Mouse (Mus musculus) midbrain, embryonic 11.5 days (tissue): ENCODE results near the gene Slc26a5. TPM values are rescaled to one million over a fixed set of nuclear protein-coding genes. Genes with fewer than 3 reads are reported as not detected.

Experiments
- ATAC-seq: fragments of 200-750 bp; cut with Nextera tagmentation; 2 replicates; pipeline ENCODE4 v1.8.0; 2017; ENCODE audit warnings: moderate TSS enrichment, moderate library complexity; ENCODE audit not compliant: low FRiP score
- DNase-seq: peaks from one replicate; pipeline ENCODE4 v3.0.0; 2015; ENCODE audit warnings: low spot score; ENCODE audit errors: missing footprints
- H3K27ac ChIP-seq: fragments of 300-500 bp; sonication (generic); 2 replicates; pipeline ENCODE4 v1.5.1; 2014; ENCODE audit warnings: low read depth, low read length
- H3K27me3 ChIP-seq: fragments of 300-500 bp; sonication (generic); 2 replicates; pipeline ENCODE4 v1.6.1; 2014; ENCODE audit warnings: mild to moderate bottlenecking, low read length, moderate library complexity, mixed read lengths; ENCODE audit not compliant: control insufficient read depth, insufficient read depth
- H3K36me3 ChIP-seq: fragments of 300-500 bp; sonication (generic); 2 replicates; pipeline ENCODE4 v1.6.1; 2014; ENCODE audit warnings: mild to moderate bottlenecking, low read length, moderate library complexity, mixed read lengths; ENCODE audit not compliant: control insufficient read depth, insufficient read depth
- H3K4me1 ChIP-seq: fragments of 300-500 bp; sonication (generic); 2 replicates; pipeline ENCODE4 v1.6.1; 2014; ENCODE audit warnings: low read length; ENCODE audit not compliant: control insufficient read depth, insufficient read depth
- H3K4me2 ChIP-seq: fragments of 300-500 bp; sonication (generic); 2 replicates; pipeline ENCODE4 v1.6.1; 2014; ENCODE audit warnings: mild to moderate bottlenecking, moderate library complexity
- H3K4me3 ChIP-seq: fragments of 300-500 bp; sonication (generic); 2 replicates; pipeline ENCODE4 v1.5.1; 2014; ENCODE audit warnings: low read depth, low read length
- H3K9ac ChIP-seq: fragments of 300-500 bp; sonication (generic); 2 replicates; pipeline ENCODE4 v1.6.1; 2014; ENCODE audit warnings: low read length
- H3K9me3 ChIP-seq: fragments of 300-500 bp; sonication (generic); 2 replicates; pipeline ENCODE4 v1.6.1; 2016; ENCODE audit warnings: low read length; ENCODE audit not compliant: control insufficient read depth
- WGBS: fragments of 180-500 bp; shearing (Covaris S2); extraction: QIAGEN DNeasy Blood & Tissue Kit; methylation state at CpG from one replicate; pipeline ENCODE4 v1.1.7; 2014; 5-methylcytosine and 5-hydroxymethylcytosine counted together
- polyA plus RNA-seq: library from polyadenylated mRNA; unstranded; fragments of >200 nt; fragmentation: Nextera tagmentation; extraction: Ambion mirVana; gene quantifications from 2 replicates; pipeline ENCODE4 v1.2.1, GENCODE M21; 2014

Slc26a5 gene
- polyA plus RNA-seq, 1 experiment from 2014 or later: 0.07 TPM

DNA sequence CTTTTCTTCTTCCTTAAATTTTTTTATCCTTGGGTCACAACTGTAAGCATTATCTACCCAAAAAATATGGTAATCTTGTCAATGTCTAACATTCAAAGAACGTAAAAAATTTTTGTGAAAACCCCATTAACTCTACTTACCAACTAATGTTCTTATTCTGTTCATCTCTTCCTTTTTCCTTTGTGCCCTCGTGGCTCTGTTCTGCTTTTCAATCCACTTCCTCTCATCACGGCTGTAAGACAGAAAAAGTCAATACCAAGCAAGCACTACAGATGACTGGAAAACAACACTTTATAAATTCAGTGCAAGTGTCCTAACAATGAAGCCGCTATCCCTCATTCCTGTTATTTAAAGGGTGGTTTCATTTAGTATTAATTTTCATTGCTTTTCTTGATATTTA is 96.9 kb downstream of the Slc26a5 start:
- Histone ChIP-seq H3K27ac (no peak overlapping the region), H3K27me3 (no peaks in the 10 kb centered on the region), H3K9me3 (no peaks in the 10 kb centered on the region), H3K4me2 (no peak overlapping the region), H3K4me1 (no peaks in the 10 kb centered on the region), H3K9ac (no peak overlapping the region), H3K4me3 (no peak overlapping the region), H3K36me3 (peaks cover 23% of the 10 kb centered on the region)
- 92% methylated on average over 4 of the region's 4 CpGs for WGBS
- no peak for ATAC-seq
- DNase-seq: peak; percentile 72

Other genes with a start within 250 kb of the Slc26a5 start
- 0.08 and 0.30 TPM in 2 replicates for gene Fbxl13, start 220.0 kb downstream of the Slc26a5 start, polyA plus RNA-seq
- 93.1 and 98.3 TPM in 2 replicates for gene Armc10, start 219.8 kb downstream of the Slc26a5 start, polyA plus RNA-seq
- gene Napepld, start 164.2 kb downstream of the Slc26a5 start, polyA plus RNA-seq: 17.0 and 17.1 TPM in 2 replicates
- gene Pmpcb, start 128.5 kb downstream of the Slc26a5 start, polyA plus RNA-seq: 106 and 115 TPM in 2 replicates
- gene Dnajc2, start 80.4 kb downstream of the Slc26a5 start, polyA plus RNA-seq: 103 and 109 TPM in 2 replicates
- gene Psmc2, start 80.3 kb downstream of the Slc26a5 start, polyA plus RNA-seq: 253 and 272 TPM in 2 replicates